Mouse (Mus musculus): ENCODE results near the gene Sync. TPM values are rescaled to one million over a fixed set of nuclear protein-coding genes. Genes with fewer than 3 reads are reported as not detected.

Sync gene
- polyA plus RNA-seq, 1 experiment from 2014 or later = 3.3 TPM

DNA sequence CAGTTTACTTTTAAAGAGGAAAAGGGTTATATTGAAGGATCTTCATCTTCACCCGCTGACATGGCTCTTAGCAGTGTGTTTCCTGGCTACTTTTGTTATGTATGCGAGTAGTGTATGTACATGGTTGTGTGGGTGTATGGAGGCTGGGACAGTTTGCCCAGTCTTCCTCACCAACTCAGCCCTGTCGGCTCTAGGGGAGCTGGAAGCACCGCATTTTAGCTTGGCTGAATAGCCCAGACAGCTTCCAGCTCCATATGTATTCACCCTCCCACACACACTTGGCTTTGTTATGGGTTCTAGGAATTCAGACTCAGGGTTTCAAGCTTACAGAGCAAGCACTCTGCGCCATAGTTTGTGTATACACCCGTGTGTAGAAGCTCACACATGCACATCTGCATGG is 63.7 kb downstream of the Sync start:
- no peaks in the 10 kb centered on the region for H3K9me3 ChIP-seq
- no peak for ATAC-seq (ENCODE audit: low FRiP score, low read depth)
- no peak overlapping the region for H3K4me2 ChIP-seq (replicated peaks)
- H3K36me3 ChIP-seq = peaks cover 35% of the 10 kb centered on the region
- WGBS = 82% methylated on average over 6 of the region's 6 CpGs
- H3K27me3 ChIP-seq = no peaks in the 10 kb centered on the region
- no peak overlapping the region for H3K27ac ChIP-seq
- H3K9ac ChIP-seq = no peak overlapping the region
- H3K4me1 ChIP-seq = no peaks in the 10 kb centered on the region
- H3K4me3 ChIP-seq = no peak overlapping the region

DNA sequence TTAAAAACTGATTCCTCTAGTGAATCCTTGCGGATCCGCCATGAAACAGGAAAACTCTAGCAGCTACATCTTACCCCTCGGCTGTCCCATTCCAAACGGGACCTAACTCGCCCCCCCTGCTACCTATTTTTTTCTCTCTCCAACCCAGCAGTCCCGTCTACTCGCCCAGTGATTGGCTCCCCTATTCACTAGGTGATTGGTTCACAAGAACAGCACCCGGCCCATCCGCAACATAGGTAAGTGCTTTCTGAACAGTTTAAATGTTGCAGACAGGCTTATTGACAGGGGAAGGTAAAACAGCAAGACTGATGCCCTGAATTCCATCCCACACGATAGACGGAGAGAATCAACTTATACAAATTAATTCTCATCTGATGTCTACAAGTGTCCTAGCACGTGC is 65.8 kb downstream of the Sync start:
- H3K4me1 ChIP-seq = no peaks in the 10 kb centered on the region
- no peak overlapping the region for H3K27ac ChIP-seq
- no peak for ATAC-seq (ENCODE audit: low FRiP score, low read depth)
- H3K4me2 ChIP-seq (replicated peaks) = no peak overlapping the region
- no peak overlapping the region for H3K9ac ChIP-seq
- H3K36me3 ChIP-seq = peaks cover 46% of the 10 kb centered on the region
- no peak overlapping the region for H3K4me3 ChIP-seq
- 87% methylated on average over 12 of the region's 12 CpGs for WGBS
- no peaks in the 10 kb centered on the region for H3K9me3 ChIP-seq
- H3K27me3 ChIP-seq = no peaks in the 10 kb centered on the region

- Histone ChIP-seq H3K36me3 (peaks cover 48% of the 10 kb centered on the region), H3K9me3 (no peaks in the 10 kb centered on the region), H3K4me2 (replicated peaks) (no peak overlapping the region), H3K4me3 (no peak overlapping the region), H3K27me3 (no peaks in the 10 kb centered on the region), H3K9ac (no peak overlapping the region), H3K27ac (no peak overlapping the region), H3K4me1 (no peaks in the 10 kb centered on the region)
- 79% methylated on average over 15 of the region's 15 CpGs for WGBS
- ATAC-seq (ENCODE audit: low FRiP score, low read depth) = no peak
Observed at GRCm38 (mm10) chr4:129354236-129354635, 66.8 kb downstream of the Sync start.

DNA sequence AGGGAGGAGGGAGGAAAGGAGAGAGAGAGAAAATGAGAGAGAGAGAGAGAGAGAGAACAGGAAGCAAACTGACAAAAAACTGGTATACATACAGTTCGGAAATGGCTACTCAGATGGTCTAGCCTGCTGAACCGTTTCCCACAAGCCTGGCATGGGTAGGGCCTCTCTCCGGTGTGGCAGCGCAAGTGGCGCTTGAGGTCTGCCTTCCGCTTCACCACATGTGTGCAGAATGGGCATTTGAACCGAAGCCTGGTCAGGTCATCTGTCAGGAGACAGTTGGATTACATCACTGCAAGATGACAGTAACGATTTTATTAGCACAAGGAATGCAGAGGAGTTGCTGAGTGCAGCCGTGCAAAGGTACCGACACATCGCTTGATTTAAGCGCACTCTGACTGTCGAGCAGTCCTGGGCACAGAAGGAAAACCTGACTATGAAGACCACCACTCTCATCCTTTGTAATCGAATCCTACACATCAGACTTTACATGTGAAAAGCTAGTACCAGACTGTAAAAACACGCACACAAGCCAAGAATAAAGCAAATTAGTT is 70.3 kb downstream of the Sync start:
- H3K27me3 ChIP-seq = no peaks in the 10 kb centered on the region
- H3K9me3 ChIP-seq = no peaks in the 10 kb centered on the region
- H3K9ac ChIP-seq = no peak overlapping the region
- H3K27ac ChIP-seq = no peak overlapping the region
- 83% methylated on average over 15 of the region's 15 CpGs for WGBS
- ATAC-seq (ENCODE audit: low FRiP score, low read depth) = no peak
- H3K4me2 ChIP-seq (replicated peaks) = no peak overlapping the region
- peaks cover 56% of the 10 kb centered on the region for H3K36me3 ChIP-seq
- H3K4me3 ChIP-seq = no peak overlapping the region
- no peaks in the 10 kb centered on the region for H3K4me1 ChIP-seq

Small RNA genes within 50 kb of the gene (microRNA-seq; reads per million reads assigned to microRNA genes)
- not detected for gene Gm22994

Other genes with a start within 250 kb of the Sync start
- gene Rnf19b, start 229.3 kb upstream of the Sync start, polyA plus RNA-seq (2015; fragmentation: Nextera tagmentation; extraction: Ambion mirVana) = 8.5 and 10.2 TPM in 2 replicates
- 5.0 and 5.6 TPM in 2 replicates for gene Tmem54, start 182.1 kb upstream of the Sync start, polyA plus RNA-seq (2015; fragmentation: Nextera tagmentation; extraction: Ambion mirVana)
- gene Hpca, start 165.6 kb upstream of the Sync start, polyA plus RNA-seq (2015; fragmentation: Nextera tagmentation; extraction: Ambion mirVana) = 1.2 and 1.3 TPM in 2 replicates
- 20.0 and 21.3 TPM in 2 replicates for gene Fndc5, start 150.6 kb upstream of the Sync start, polyA plus RNA-seq (2015; fragmentation: Nextera tagmentation; extraction: Ambion mirVana)
- gene S100pbp, start 97.9 kb upstream of the Sync start, polyA plus RNA-seq (2015; fragmentation: Nextera tagmentation; extraction: Ambion mirVana) = 25.6 and 30.1 TPM in 2 replicates
- 79.1 and 80.4 TPM in 2 replicates for gene Yars, start 97.9 kb upstream of the Sync start, polyA plus RNA-seq (2015; fragmentation: Nextera tagmentation; extraction: Ambion mirVana)
- 6.1 and 7.9 TPM in 2 replicates for gene C77080, start 26.2 kb upstream of the Sync start, polyA plus RNA-seq (2015; fragmentation: Nextera tagmentation; extraction: Ambion mirVana)
- gene Rbbp4, start 47.8 kb downstream of the Sync start, polyA plus RNA-seq (2015; fragmentation: Nextera tagmentation; extraction: Ambion mirVana) = 491 and 502 TPM in 2 replicates
- 43.4 and 44.0 TPM in 2 replicates for gene Zbtb8os, start 48.1 kb downstream of the Sync start, polyA plus RNA-seq (2015; fragmentation: Nextera tagmentation; extraction: Ambion mirVana)
- 14.6 and 14.8 TPM in 2 replicates for gene Zbtb8a, start 90.5 kb downstream of the Sync start, polyA plus RNA-seq (2015; fragmentation: Nextera tagmentation; extraction: Ambion mirVana)
- gene Zbtb8b, start 153.2 kb downstream of the Sync start, polyA plus RNA-seq (2015; fragmentation: Nextera tagmentation; extraction: Ambion mirVana) = 1.9 TPM in 2 replicates
- 27.9 and 30.3 TPM in 2 replicates for gene Bsdc1, start 174.0 kb downstream of the Sync start, polyA plus RNA-seq (2015; fragmentation: Nextera tagmentation; extraction: Ambion mirVana)
- not detected in 2 replicates for gene Tssk3, start 203.4 kb downstream of the Sync start, polyA plus RNA-seq (2015; fragmentation: Nextera tagmentation; extraction: Ambion mirVana)
- not detected in 2 replicates for gene Fam229a, start 203.6 kb downstream of the Sync start, polyA plus RNA-seq (2015; fragmentation: Nextera tagmentation; extraction: Ambion mirVana)
- 957 and 1,008 TPM in 2 replicates for gene Marcksl1, start 226.0 kb downstream of the Sync start, polyA plus RNA-seq (2015; fragmentation: Nextera tagmentation; extraction: Ambion mirVana)

All from limb, embryonic 13.5 days (tissue).